Mouse (Mus musculus) liver, embryonic 14.5 days (tissue): ENCODE data around the gene Krtap1-3.

Experiments
- CTCF ChIP-seq: IDR thresholded peaks from 2 replicates; pipeline ENCODE4 v1.5.1; 2016; ENCODE audit warnings: antibody characterized with exemption, low read depth, control low read depth
- EP300 ChIP-seq: IDR thresholded peaks from 2 replicates; pipeline ENCODE4 v1.6.1; 2016; ENCODE audit warnings: antibody characterized with exemption, low read depth

- TF ChIP-seq CTCF (no peak), EP300 (no peak)
Observed at GRCm38 (mm10) chr11:99590981-99591380, at the start of gene Krtap1-3.
